Mouse (Mus musculus) stomach, embryonic 16.5 days (tissue): ENCODE data around the gene Trim65. TPM values are rescaled to one million over a fixed set of nuclear protein-coding genes. Genes with fewer than 3 reads are reported as not detected.

Experiments used
- polyA plus RNA-seq: library from polyadenylated mRNA; unstranded; fragments of >200 nt; fragmentation: Nextera tagmentation; extraction: Ambion mirVana; gene quantifications from 2 replicates; pipeline ENCODE4 v1.2.1, GENCODE M21; 2015

Gene Trim65
- polyA plus RNA-seq, 1 experiment from 2014 or later, result 6.2 TPM

Other genes starting within 250 kb of the Trim65 start
- gene Smim5, start 231.2 kb downstream of the Trim65 start, polyA plus RNA-seq, result 6.5 and 8.5 TPM in 2 replicates
- gene Smim6, start 219.1 kb downstream of the Trim65 start, polyA plus RNA-seq, result 57.0 and 68.4 TPM in 2 replicates
- gene Sap30bp, start 197.8 kb downstream of the Trim65 start, polyA plus RNA-seq, result 32.0 and 35.2 TPM in 2 replicates
- gene Recql5, start 197.7 kb downstream of the Trim65 start, polyA plus RNA-seq, result 19.5 and 19.7 TPM in 2 replicates
- 18.9 and 24.4 TPM in 2 replicates for gene Itgb4, start 156.4 kb downstream of the Trim65 start, polyA plus RNA-seq
- gene Galk1, start 118.4 kb downstream of the Trim65 start, polyA plus RNA-seq, result 186 and 187 TPM in 2 replicates
- gene H3f3b, start 103.2 kb downstream of the Trim65 start, polyA plus RNA-seq, result 1,496 and 1,592 TPM in 2 replicates
- gene Unk, start 100.8 kb downstream of the Trim65 start, polyA plus RNA-seq, result 26.4 and 26.9 TPM in 2 replicates
- 8.3 and 9.9 TPM in 2 replicates for gene Unc13d, start 53.2 kb downstream of the Trim65 start, polyA plus RNA-seq
- gene Wbp2, start 44.1 kb downstream of the Trim65 start, polyA plus RNA-seq, result 81.8 and 98.6 TPM in 2 replicates
- 22.7 and 23.1 TPM in 2 replicates for gene Trim47, start 3.9 kb downstream of the Trim65 start, polyA plus RNA-seq
- gene Mrpl38, start 7.7 kb upstream of the Trim65 start, polyA plus RNA-seq, result 83.5 and 87.0 TPM in 2 replicates
- gene Fbf1, start 37.0 kb upstream of the Trim65 start, polyA plus RNA-seq, result 28.0 and 31.4 TPM in 2 replicates
- 74.7 and 78.2 TPM in 2 replicates for gene Ten1, start 67.7 kb upstream of the Trim65 start, polyA plus RNA-seq
- 50.8 and 61.0 TPM in 2 replicates for gene Acox1, start 67.9 kb upstream of the Trim65 start, polyA plus RNA-seq
- 19.2 and 23.5 TPM in 2 replicates for gene Evpl, start 106.9 kb upstream of the Trim65 start, polyA plus RNA-seq
- gene Srp68, start 143.1 kb upstream of the Trim65 start, polyA plus RNA-seq, result 85.5 and 89.4 TPM in 2 replicates
- 0.26 and 0.45 TPM in 2 replicates for gene Galr2, start 149.8 kb upstream of the Trim65 start, polyA plus RNA-seq
- 56.8 and 58.4 TPM in 2 replicates for gene Exoc7, start 176.1 kb upstream of the Trim65 start, polyA plus RNA-seq
- 0.39 and 0.41 TPM in 2 replicates for gene Foxj1, start 204.3 kb upstream of the Trim65 start, polyA plus RNA-seq